Mouse (Mus musculus) testis, postnatal 10 days (tissue): ENCODE measurements around the gene Fbxo6.
"Not testable (repeated sequence)": the region's sequence is repeated elsewhere in the genome, so short reads cannot be mapped to it uniquely, and the experiment has no call there.

Experiments
- DNase-seq: peaks from one replicate; pipeline ENCODE4 v3.0.0; 2021; ENCODE audit warnings: low spot score

Gene Fbxo6

DNA sequence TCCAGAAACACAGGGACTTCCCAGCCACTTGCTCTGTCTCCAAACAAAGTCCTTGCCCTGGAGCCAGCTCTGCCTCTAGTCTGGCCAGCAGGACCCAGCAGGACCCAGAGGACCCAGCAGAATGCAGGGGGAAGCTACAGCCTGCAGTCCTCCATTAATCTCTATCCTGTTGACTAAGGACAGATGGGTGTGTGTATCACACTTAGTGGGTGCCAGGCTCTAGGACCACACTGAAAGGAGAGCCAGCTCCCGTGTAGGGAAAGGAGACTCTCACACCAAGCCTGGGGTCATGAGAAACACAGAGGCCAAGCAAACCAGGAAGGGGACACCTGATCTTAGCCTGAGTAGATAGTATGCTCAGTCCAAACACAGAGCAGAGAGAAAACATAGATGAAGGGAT, 23.7 kb downstream of the Fbxo6 start:
- no peak for DNase-seq

DNA sequence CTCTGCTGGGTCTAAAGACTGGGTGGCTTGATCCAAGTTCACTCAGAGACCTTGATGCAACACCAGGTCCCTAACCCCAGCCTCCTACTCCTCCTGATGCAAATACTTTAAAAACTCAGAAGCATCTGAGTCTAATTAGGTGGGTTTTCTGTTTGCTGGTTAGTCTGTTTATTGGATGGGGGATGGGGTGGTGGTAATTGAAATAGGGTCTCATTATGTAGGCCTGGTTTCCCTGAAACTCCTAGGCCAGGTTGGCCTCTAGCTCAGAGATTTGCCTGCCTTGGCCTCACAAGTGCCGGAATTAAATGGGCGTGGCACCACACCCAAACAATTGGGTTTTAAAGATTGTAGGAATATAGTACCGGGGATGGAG, 29.3 kb downstream of the Fbxo6 start:
- no peak for DNase-seq

DNA sequence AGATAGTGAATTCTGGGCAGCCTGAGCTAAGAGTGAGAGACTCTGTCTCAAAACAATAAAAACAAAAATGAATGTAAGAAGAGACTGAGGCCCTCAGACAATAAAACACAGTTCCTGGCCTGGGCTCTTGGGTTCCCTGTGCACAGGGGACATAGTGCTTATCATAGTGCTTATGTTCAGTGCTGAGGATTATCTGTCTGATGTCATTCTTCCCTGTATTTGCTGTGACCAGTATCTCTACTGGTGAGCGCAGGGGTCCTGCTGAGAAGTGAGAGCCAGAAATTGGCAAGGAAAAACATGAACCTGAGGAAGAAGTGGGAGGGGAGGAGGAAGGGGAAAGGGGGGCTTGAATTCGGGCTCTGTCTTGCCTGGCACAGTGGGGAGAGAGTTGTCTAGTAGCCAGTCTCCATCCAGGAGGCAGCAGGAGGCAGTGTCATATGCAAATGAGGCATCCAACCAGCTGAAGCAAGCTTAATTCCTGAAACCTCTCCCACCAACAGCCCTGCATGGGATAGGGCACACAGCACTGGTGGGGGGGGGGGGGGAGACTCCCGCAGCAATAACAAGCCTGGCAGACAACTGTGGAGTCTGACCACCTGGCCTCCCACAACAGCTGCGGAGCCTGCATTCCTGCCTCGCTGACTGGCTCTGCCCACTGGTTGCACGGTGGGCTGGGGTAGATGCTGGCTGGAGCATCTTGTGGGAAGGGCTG, 29.8 kb downstream of the Fbxo6 start:
- no peak for DNase-seq

DNA sequence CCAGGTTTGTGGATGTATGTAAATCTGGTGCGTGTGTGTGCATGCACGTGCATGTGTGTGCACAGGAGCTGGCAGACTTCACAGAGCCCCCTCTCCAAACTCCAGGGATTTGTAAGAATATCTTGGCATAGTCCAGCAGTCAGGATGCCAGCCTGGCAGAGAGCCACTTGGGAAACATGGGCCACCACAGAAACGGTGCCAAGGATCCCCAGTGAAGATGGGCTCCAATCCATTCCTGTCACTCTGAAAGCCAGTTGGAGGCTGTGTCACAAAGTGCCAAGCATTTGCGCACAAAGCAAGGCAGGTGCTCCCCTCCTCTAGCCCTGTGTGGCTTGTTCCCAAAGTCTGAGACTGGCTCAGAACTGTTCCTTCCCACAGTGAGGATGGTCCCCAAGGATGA, 30.6 kb downstream of the Fbxo6 start:
- DNase-seq: no peak

DNA sequence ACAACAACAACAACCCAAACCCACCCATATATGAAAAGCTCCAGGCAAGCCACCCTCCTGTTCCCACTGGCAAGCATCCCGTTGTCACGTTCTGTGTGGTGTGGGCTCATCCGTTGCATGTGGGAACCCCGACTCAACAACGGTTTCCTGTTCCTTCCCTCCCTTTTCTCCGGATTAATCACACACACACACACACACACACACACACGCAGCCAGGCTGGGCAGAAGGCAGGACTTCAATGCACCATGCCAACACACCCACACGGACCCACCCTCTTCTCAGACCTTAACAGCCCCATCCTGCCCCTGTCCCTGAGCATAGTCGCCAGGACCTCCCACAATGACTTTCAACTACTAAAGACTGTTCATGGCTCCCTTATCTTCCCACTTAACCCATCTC, 31.4 kb downstream of the Fbxo6 start:
- DNase-seq: no peak

DNA sequence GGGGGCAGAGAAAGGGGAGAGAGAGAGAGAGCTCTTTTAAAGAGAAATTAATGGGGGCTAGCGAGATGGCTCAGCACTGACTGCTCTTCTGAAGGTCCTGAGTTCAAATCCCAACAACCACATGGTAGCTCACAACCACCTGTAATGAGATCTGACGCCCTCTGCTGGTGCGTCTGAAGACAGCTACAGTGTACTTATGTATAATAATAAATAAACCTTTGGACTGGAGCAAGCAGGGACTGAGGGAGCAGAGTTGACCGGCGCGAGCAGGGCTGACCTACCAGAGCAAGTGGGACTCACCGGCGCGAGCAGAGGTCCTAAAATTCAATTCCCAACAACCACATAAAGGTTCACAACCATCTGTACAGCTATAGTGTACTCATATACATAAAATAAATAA, 32.4 kb downstream of the Fbxo6 start:
- not testable (repeated sequence) for DNase-seq

DNA sequence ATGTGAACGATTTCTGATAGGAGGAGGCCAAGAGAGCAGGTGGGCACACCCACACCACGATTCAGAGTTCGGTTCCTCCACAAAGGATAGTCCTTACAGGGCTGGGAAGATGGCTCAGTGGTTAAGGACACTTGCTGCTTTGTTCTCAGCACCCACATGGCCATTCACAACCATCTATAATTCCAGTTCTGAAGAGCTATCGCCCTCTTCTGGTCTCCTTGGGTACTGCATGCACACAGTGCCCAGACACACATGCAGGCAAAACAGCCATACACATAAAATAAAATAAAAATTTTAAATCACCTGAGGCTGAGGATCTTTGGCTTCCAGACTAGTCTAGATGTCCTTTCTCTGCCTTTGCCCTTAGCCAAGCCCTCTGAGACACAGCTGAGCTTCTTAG, 34.5 kb downstream of the Fbxo6 start:
- no peak for DNase-seq

DNA sequence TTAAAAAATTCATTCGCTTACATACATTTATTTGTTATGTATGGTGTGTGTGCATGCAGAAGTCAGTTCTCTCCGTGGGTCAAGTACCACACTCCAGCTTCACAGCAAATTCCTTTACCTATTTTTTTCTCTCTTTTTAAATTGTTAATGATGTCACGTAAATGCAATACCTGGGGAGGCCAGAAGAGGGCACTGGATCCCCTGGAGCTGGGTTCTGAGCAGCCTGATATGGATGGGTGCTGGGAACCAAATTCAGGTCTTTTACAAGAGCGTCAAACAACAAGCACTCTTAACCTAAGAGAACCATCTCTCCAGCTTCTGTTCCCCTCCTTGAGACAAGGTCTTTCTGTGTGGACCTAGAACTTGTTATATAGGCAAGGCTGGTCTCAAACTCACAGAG, 35.3 kb downstream of the Fbxo6 start:
- no peak for DNase-seq

DNA sequence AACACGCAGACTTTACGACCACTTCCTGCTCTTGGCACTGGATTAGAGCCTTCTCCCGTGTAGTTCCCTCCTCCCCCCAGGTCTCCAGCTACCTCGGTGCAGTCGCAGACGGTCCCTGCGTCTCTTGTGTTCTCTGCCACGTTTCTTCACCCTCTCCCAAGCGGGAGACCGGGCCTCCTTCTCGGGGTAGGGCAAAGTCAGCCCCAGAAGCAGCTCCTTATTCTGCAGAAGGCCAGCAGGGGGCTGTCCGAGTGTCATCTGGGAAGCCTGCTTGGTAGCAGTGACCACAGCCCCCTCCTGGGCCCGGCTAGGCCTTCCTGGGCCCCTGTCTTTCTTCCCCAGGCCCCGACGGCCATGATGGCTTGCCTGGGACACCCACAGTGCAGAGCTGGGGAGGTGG, 36.5 kb downstream of the Fbxo6 start:
- peak; percentile 62 for DNase-seq

DNA sequence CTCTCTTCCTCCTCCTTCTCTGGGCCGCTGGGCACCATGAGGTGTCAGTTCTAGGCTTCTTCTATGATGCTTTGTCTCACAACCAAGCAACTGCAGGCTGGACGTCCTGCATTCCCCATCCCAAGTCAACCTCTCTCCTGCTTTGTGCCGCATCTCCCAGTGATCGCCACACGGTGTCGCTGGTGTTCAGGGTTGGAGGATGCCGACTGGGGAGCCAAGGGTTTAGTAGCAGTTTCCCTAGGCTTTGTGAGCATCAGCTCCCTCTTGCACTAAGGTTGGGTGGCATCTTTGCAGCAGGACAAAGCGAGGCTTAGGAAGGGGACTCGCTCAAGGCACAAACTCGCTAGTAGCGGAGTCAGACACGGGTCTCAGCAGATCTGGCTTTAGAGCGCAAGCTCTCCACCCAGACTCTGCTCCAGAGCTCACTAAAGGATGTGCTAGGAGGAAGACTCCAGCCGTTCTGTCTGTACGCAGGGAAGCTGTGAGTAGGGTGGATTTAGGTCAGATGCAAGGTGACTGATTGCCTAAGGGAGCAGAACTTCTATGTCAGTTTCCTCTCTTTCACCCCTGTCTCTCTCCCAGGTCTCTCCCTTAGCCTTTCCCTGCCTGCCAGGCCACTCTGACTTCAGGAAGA, 37.1 kb downstream of the Fbxo6 start:
- peak; percentile 93 for DNase-seq

DNA sequence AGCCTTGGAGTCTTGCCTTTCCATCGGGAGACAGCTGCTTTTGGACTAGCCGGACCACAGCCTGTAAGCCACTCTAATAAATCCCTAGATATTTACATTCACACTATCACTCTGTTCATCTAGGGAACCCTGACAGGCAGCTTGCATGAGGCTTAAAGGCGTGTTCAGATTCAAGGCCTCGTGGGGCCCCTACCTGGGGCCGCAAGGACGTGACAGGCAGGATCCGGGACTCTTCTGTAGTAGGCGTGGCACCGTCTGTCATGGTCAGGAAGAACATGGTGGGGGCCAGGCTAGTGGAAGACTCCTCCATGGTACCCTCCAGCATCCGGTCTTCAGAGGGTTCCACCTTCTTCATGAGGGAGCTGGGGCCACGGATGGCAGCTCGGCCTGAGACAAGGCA, 39.4 kb downstream of the Fbxo6 start:
- DNase-seq: no peak

DNA sequence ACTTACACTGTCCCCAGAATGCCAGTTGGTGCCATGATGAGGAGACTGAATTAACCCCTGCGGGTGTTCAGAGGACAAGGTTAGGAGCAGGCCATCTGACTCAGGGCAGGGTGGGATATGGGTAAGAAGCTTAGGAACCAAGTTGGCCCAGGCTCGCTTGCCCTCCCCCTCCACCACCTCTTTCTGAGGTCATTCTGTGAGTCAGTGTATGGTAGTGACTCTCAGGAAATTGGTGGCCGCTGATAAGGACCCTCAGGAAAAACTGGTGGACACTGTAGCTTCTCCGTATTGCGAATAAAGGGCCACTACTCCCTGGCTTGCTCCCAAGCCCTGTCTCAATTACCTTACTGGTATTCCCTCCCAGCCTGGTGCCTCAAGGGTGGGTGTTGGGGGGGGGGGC, 42.7 kb downstream of the Fbxo6 start:
- no peak for DNase-seq

DNA sequence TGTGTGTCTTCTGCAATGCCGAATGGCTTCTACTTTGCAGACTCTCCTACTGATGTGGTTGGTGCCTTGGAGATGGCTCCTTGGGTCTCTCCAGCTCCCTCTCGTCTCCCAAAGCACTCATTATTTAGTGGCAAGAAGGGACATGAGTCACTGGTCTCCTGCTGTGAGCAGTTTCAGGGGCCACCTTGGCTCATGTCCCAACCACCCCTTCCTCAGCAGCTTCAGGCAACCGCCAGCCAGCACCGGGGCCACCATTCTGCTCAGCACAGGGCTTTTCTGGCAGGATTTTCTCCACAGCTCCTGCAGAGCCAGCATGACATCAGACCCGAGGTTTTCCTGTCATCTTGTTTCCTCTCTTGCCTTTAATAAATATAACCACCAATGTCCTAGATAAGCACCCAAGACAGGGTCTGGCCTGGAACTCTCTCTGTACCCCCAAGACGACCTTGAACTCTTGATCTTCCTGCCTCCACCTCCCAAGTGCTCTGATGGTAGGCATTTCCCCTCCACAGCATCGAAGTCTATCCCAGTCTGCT, 43.3 kb downstream of the Fbxo6 start:
- DNase-seq: no peak

DNA sequence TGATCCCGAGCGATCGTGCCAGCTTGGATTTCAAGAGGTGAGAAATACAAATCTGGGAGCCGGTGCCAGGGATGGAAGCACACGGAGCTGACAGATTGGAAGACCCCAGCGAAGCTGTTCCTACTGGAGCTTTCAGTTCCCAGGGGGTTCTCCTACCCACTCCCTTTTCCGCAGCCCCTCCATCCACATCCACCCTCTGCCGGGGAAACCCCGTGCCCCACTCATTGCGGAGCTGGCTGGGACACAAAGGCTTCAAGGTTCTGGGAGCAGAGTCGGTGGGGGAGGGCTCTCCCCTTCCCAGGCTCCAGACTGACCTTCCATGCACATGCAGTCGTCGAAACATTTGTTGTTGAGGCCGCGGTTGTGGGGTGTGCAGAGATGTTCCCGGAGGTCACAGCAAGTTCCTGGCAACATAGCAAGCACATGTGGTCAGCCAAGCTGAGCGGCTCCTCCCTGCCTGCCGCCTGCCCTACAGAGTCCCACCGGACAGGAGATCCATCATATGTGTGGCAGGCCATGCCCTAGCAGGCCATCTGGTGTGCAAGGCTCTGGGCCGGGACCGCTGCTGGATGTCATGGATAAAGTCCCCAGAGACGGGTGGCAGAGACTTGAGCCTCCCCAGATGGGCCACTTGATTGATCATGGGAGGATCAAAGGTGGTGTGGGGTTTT, 44.2 kb downstream of the Fbxo6 start:
- DNase-seq: no peak

DNA sequence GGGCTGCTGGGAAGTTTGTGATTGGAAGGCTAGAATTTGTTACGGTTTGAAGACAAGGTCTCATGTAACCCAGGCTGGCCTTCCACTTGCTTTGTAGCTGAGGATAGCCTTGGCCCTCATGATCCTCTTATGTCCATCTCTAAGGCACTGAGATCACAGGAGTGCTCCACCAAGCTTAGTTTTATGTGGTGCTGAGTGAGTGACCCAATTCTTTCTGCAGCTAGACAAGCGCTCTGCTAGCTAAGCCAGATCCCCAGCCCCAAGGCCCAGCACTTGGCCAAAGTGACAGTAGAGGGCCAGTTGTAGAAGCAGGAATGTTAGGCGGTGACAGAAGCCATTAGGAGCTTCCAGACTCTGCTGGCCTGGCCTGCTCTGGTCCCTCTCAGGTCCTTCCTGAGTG, 47.8 kb downstream of the Fbxo6 start:
- DNase-seq: no peak

DNA sequence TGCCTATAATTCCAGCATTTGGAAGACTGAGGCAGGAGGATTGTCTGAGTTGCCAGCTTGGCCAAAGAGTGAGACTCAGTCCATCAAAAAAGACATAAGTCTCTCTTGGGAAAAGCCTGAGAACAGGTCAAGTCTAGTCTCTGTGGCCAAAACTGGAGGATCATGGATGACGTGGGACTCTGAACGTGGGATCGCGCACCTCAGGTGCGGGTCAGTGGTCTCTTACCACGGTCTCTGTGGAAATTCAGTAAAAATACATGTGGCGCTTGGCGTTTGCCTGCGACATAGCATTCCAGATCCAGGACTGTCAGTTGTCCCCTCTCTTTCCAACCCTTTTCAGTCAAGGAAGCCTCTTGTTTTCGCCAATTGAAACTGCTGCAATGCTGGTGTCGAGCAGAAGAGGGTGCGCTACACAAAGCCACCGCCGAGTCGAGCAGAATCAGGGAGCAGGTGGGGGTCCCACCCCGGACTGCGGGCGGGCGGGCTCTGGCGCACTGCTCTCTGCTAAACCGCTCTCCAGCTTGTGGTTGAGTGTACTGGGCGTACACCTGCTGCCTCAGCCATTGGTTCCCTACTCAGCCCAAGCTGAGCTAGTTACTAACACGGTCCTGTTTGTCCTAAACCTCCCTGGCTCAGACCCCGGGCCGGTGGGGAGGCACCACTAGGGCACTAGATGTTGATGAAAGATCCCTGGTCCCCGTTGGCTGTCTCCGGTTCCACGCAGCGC, 50.0 kb downstream of the Fbxo6 start:
- peak; percentile 74 for DNase-seq

DNA sequence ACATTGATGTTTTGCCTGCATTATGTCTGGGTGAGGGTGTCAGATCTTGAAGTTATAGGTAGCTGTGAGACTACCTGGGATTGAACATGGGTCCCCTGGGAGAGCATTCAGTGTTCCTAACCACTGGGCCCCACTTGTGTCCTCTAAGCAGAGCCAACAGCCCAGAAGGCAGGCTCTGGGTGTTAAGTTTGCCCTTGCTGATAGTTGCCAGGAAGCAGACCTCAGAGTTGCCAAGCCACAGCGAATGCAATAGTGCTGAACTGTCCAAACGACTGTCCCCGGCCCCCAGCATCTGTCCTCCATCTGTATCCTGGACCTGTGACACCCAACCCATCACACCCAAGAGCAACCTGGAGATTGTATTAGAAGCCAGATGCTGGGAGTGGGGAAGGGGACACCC, 53.3 kb downstream of the Fbxo6 start:
- no peak for DNase-seq

DNA sequence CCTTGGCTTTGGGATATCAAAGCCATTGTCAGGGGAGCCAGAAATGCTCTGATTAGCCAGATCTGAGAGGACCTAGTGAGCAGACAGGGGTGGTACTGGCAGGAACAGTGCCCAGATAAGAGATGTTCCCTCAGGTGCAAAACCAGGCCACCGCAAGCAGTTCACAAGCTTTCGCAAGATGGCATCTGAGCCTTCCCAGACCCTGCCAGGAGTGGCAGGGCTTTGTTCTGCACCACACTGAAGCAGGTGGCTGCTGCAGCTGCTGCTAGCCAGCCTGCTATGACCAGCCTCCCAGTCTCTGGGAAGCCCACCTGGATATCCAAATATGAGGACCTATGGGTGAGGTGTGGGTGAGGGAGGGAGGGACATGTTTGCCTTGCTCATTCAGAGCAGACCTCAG, 54.0 kb downstream of the Fbxo6 start:
- no peak for DNase-seq
